Mouse (Mus musculus): ENCODE results near the gene Olfr1040. TPM values are rescaled to one million over a fixed set of nuclear protein-coding genes. Genes with fewer than 3 reads are reported as not detected.
"Not testable (repeated sequence)": the region's sequence is repeated elsewhere in the genome, so short reads cannot be mapped to it uniquely, and the experiment has no call there.

Gene Olfr1040
- not detected in 2 replicates for total RNA-seq (2014; rRNA removed)
- polyA plus RNA-seq (2012; rRNA removed) = not detected in 2 replicates

DNA sequence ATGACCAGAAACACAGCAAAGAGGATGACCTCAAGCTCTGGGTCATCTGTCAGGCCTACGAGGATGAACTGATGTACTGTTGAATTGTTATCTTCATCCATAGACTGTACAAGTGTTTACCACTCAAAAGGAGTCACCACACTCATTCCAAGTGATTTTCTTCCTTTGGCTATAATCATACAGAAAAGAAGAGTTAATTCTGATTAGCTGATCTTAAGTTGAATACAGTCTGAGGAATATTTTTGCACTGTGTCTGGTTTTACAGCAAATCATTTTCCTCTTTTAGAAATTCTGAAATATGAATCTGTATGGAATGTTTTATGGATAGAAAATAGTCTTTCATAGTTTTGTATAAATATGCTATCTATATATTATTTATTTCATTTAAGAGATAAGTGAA lies at the start of gene Olfr1040:
Gene Olfr1040, minus strand, starts transcription at position 101 of the 400 bp plus-strand sequence.
- no peak within 1 kb of the TSS for H3K27ac ChIP-seq (replicated peaks; ENCODE audit: insufficient read depth, low read depth, low read length)
- no peaks in the 10 kb centered on the region for H3K4me1 ChIP-seq (ENCODE audit: control insufficient read depth, insufficient read depth, low read length)
- TF ChIP-seq POLR2A (IDR thresholded peaks at IDR 0.05; ENCODE audit: extremely low read depth, insufficient read depth, low read length) (no peak), CTCF (IDR thresholded peaks at IDR 0.05; ENCODE audit: low read depth, low read length) (no peak)
- H3K36me3 ChIP-seq (ENCODE audit: control insufficient read depth, insufficient read depth, low read length) = no peaks in the 10 kb centered on the region
- no peak within 1 kb of the TSS for H3K4me3 ChIP-seq (ENCODE audit: insufficient read depth, low read depth, low read length)
- H3K79me2 ChIP-seq (ENCODE audit: control insufficient read depth, insufficient read depth, low read length) = no peaks in the 10 kb centered on the region
- WGBS = 89% methylated on average over 1 of the region's 1 CpGs
- no peak within 1 kb of the TSS for H3K9ac ChIP-seq (ENCODE audit: low read depth, low read length)
- DNase-seq (ENCODE audit: extremely low read depth, low read depth, low spot score) = no peak
- H3K27me3 ChIP-seq (ENCODE audit: control insufficient read depth, insufficient read depth, low read length) = no peaks in the 10 kb centered on the region

DNA sequence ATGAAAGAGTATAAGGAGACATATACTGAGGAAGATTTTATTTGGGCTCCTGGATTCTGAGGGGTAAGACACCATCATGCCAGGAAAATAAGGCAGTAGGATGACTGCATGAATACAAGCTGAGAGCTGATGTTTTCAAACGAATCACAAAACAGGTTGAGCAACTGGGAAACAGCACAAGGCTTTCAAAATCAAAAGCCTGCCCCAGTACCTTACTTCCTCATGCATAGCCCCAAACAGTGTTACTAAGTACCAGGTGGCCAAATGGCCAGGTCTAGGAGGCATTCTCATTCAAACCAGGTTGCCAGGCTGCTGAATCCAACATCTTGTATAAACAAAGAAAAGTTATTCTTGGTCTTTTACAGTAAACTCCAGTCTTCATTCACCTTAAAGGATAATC lies 49.3 kb upstream of the Olfr1040 start:
- no peaks in the 10 kb centered on the region for H3K79me2 ChIP-seq (ENCODE audit: control insufficient read depth, insufficient read depth, low read length)
- no peak for TF ChIP-seq CTCF (IDR thresholded peaks at IDR 0.05; ENCODE audit: low read depth, low read length)
- no peak for TF ChIP-seq POLR2A (IDR thresholded peaks at IDR 0.05; ENCODE audit: extremely low read depth, insufficient read depth, low read length)
- 37% methylated on average over 1 of the region's 1 CpGs for WGBS
- no peak overlapping the region for H3K27ac ChIP-seq (replicated peaks; ENCODE audit: insufficient read depth, low read depth, low read length)
- H3K4me1 ChIP-seq (ENCODE audit: control insufficient read depth, insufficient read depth, low read length) = no peaks in the 10 kb centered on the region
- no peaks in the 10 kb centered on the region for H3K27me3 ChIP-seq (ENCODE audit: control insufficient read depth, insufficient read depth, low read length)
- no peak overlapping the region for H3K9ac ChIP-seq (ENCODE audit: low read depth, low read length)
- no peak overlapping the region for H3K4me3 ChIP-seq (ENCODE audit: insufficient read depth, low read depth, low read length)
- no peaks in the 10 kb centered on the region for H3K36me3 ChIP-seq (ENCODE audit: control insufficient read depth, insufficient read depth, low read length)
- DNase-seq (ENCODE audit: extremely low read depth, low read depth, low spot score) = no peak

DNA sequence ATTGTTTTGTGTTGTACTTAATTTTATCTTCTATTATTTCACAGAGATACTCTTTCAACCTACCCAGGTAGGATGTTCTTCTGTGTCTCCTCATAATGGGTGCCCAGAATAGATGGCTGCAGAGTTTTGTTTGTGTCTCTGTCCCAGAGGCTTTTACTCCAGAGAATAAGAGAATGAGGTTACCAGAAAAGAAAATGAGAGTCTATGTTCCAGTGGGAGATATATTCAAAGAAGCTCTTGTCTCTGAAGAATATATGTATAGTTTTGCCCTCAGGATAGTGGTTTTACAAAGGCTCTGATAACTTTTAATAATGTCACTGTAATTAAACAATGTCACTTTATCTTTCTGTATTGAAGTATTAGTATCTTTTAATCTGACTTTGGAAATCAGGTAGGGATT lies 39.1 kb upstream of the Olfr1040 start, which contains the start of gene Olfr52:
Gene Olfr52, minus strand, starts transcription at position 101 of the 400 bp plus-strand sequence.
- H3K27ac ChIP-seq (replicated peaks; ENCODE audit: insufficient read depth, low read depth, low read length) = no peak within 1 kb of the TSS
- no peak within 1 kb of the TSS for H3K9ac ChIP-seq (ENCODE audit: low read depth, low read length)
- TF ChIP-seq POLR2A (IDR thresholded peaks at IDR 0.05; ENCODE audit: extremely low read depth, insufficient read depth, low read length) (no peak), CTCF (IDR thresholded peaks at IDR 0.05; ENCODE audit: low read depth, low read length) (no peak)
- H3K27me3 ChIP-seq (ENCODE audit: control insufficient read depth, insufficient read depth, low read length) = no peaks in the 10 kb centered on the region
- no peak within 1 kb of the TSS for H3K4me3 ChIP-seq (ENCODE audit: insufficient read depth, low read depth, low read length)
- no peaks in the 10 kb centered on the region for H3K36me3 ChIP-seq (ENCODE audit: control insufficient read depth, insufficient read depth, low read length)
- no peaks in the 10 kb centered on the region for H3K4me1 ChIP-seq (ENCODE audit: control insufficient read depth, insufficient read depth, low read length)
- no peaks in the 10 kb centered on the region for H3K79me2 ChIP-seq (ENCODE audit: control insufficient read depth, insufficient read depth, low read length)
- no peak for DNase-seq (ENCODE audit: extremely low read depth, low read depth, low spot score)

DNA sequence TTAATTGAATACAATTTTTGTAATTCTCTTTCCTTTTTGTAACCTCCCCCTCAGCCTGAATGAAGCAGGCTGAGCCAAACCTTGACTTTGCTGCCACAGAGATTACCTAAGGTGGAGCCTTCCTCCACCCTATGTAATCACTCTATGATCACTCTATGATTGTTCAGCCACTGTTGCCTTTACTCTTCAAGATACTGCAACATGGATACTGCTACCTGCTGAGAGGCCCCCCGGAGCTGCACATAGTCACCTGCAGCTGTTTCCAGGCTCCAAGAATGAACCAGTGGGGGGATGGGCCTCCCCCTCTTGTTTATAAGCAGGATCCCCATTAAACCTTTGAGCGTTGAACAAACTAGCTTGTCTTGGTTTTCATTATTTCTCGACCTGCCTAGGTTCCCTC lies 33.4 kb upstream of the Olfr1040 start:
- Histone ChIP-seq H3K36me3 (ENCODE audit: control insufficient read depth, insufficient read depth, low read length) (no peaks in the 10 kb centered on the region), H3K4me1 (ENCODE audit: control insufficient read depth, insufficient read depth, low read length) (no peaks in the 10 kb centered on the region), H3K27me3 (ENCODE audit: control insufficient read depth, insufficient read depth, low read length) (no peaks in the 10 kb centered on the region), H3K79me2 (ENCODE audit: control insufficient read depth, insufficient read depth, low read length) (no peaks in the 10 kb centered on the region), H3K9ac (ENCODE audit: low read depth, low read length) (no peak overlapping the region), H3K27ac (replicated peaks; ENCODE audit: insufficient read depth, low read depth, low read length) (no peak overlapping the region), H3K4me3 (ENCODE audit: insufficient read depth, low read depth, low read length) (no peak overlapping the region)
- no peak for TF ChIP-seq POLR2A (IDR thresholded peaks at IDR 0.05; ENCODE audit: extremely low read depth, insufficient read depth, low read length)
- TF ChIP-seq CTCF (IDR thresholded peaks at IDR 0.05; ENCODE audit: low read depth, low read length) = no peak
- 78% methylated on average over 3 of the region's 3 CpGs for WGBS
- DNase-seq (ENCODE audit: extremely low read depth, low read depth, low spot score) = no peak

DNA sequence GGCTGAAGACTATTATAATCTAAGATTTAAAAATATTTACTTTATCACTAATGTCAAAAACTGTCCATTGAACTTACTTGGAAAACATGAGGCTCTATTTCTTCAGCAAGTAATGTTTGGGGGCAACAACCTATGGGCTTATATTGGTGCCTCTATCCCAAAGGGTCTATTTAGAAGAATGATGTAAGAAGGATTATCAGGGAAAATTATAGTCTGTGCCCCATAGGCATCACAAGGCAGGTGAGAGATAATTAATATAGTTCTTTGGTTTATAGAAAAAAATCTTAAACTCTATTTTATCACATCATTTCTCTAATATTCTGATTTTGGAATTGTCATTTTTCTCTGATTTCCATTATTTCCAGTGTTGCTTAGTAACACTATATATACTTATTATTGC lies 31.2 kb upstream of the Olfr1040 start, which contains the start of gene Olfr1044:
Gene Olfr1044, minus strand, starts transcription at position 101 of the 400 bp plus-strand sequence.
- Histone ChIP-seq H3K27ac (replicated peaks; ENCODE audit: insufficient read depth, low read depth, low read length) (no peak within 1 kb of the TSS), H3K27me3 (ENCODE audit: control insufficient read depth, insufficient read depth, low read length) (no peaks in the 10 kb centered on the region), H3K4me1 (ENCODE audit: control insufficient read depth, insufficient read depth, low read length) (no peaks in the 10 kb centered on the region), H3K9ac (ENCODE audit: low read depth, low read length) (no peak within 1 kb of the TSS), H3K36me3 (ENCODE audit: control insufficient read depth, insufficient read depth, low read length) (no peaks in the 10 kb centered on the region), H3K4me3 (ENCODE audit: insufficient read depth, low read depth, low read length) (no peak within 1 kb of the TSS), H3K79me2 (ENCODE audit: control insufficient read depth, insufficient read depth, low read length) (no peaks in the 10 kb centered on the region)
- TF ChIP-seq POLR2A (IDR thresholded peaks at IDR 0.05; ENCODE audit: extremely low read depth, insufficient read depth, low read length) (no peak), CTCF (IDR thresholded peaks at IDR 0.05; ENCODE audit: low read depth, low read length) (no peak)
- no peak for DNase-seq (ENCODE audit: extremely low read depth, low read depth, low spot score)

DNA sequence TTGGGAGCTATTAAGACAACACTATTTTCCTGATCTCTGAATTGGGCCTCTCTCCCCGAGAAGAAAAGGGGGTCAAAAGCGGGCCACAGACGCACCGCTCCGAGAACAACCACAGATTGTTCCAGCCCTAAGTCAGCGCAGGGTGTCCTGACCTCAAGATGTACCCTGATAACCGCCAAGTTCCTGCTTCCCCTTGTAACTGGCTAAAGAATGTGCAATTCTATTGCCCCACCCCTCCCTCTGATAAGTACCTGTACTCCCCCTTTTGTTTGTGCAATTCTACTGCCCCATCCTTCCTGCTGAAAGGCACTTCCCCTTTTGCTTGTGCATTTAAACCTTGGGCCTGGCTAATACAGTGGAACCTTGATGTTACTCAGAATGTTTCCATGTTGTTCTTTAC lies 28.9 kb upstream of the Olfr1040 start:
- 82% methylated on average over 7 of the region's 7 CpGs for WGBS
- not testable (repeated sequence) for H3K4me3 ChIP-seq (ENCODE audit: insufficient read depth, low read depth, low read length); DNase-seq (ENCODE audit: extremely low read depth, low read depth, low spot score); H3K27ac ChIP-seq (replicated peaks; ENCODE audit: insufficient read depth, low read depth, low read length); H3K79me2 ChIP-seq (ENCODE audit: control insufficient read depth, insufficient read depth, low read length); H3K4me1 ChIP-seq (ENCODE audit: control insufficient read depth, insufficient read depth, low read length); H3K27me3 ChIP-seq (ENCODE audit: control insufficient read depth, insufficient read depth, low read length); H3K36me3 ChIP-seq (ENCODE audit: control insufficient read depth, insufficient read depth, low read length); H3K9ac ChIP-seq (ENCODE audit: low read depth, low read length)

All from liver, adult 2 months (tissue).